Mouse (Mus musculus): ENCODE data around the gene Kif2c. TPM values are rescaled to one million over a fixed set of nuclear protein-coding genes. Genes with fewer than 3 reads are reported as not detected.

Kif2c gene
- polyA plus RNA-seq, 1 experiment, result 0.54 TPM

DNA sequence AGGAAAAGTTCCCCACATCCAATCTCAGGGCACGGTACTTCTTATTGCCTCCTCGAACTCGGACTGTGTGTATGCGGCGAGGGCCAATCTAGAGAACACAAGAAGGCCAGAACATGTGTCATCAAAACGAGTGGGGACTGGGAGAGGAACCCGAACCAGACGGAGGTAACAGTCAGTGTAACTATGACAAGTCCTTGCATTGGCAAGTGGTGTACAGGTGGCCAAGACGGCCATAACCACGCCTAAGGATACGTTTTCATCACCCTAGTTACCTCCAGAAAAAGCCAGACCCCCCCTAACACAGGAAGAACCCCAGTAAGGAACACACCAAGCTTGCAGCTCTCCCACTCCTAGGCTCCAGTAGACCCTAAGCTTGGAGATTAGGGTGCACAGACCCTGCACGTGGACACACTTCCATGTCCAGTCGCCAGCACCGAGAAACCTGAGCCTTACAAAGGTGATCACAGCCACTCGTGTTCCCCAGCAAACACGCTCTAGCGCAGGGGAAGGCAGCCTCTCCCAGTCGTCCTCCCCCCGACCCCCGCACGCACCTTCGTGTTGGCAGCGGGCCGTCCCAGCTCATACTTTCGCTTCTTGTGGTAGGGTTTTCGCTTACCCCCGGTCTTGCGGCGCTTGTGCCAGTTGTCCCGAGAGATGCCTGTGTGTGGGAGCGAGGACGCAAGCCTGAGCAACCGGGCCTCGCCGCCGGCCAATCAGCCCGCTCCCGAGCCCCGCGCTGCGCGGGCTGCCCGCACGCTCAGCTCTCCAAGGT, 27.2 kb downstream of the Kif2c start:
- Histone ChIP-seq H3K4me1 (ENCODE audit: control insufficient read depth, insufficient read depth, low read length) (no peaks in the 10 kb centered on the region), H3K4me3 (ENCODE audit: insufficient read depth, low read length) (peak overlapping the region; percentile 87), H3K27ac (ENCODE audit: insufficient read depth, low read length) (peak overlapping the region; percentile 43)
- TF ChIP-seq POLR2A (IDR thresholded peaks at IDR 0.05; ENCODE audit: extremely low read depth, insufficient read depth, low read length) (no peak), CTCF (IDR thresholded peaks at IDR 0.05; ENCODE audit: extremely low read depth, insufficient read depth, low read length) (no peak)

DNA sequence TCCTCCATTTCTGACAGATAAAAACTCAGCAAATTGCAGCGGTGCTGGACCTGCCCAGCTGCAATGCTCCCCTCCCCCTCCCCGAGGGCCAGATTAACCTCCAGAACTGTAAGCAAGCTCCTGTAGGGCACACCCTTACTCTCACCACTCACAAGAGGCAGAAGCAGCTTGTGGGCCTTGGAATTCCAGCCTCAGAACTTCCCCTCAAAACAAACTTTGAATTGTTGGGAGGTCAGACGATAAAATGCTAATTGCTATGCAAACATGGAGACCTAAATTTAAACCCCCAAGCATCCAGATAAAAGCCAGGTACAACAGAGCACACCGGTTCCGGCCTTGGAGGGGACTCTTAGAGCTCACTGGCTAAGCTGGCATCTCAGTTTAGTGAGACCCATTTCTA, 29.7 kb downstream of the Kif2c start:
- Histone ChIP-seq H3K4me3 (ENCODE audit: insufficient read depth, low read length) (no peak overlapping the region), H3K4me1 (ENCODE audit: control insufficient read depth, insufficient read depth, low read length) (no peaks in the 10 kb centered on the region), H3K27ac (ENCODE audit: insufficient read depth, low read length) (no peak overlapping the region)
- no peak for TF ChIP-seq POLR2A (IDR thresholded peaks at IDR 0.05; ENCODE audit: extremely low read depth, insufficient read depth, low read length)
- TF ChIP-seq CTCF (IDR thresholded peaks at IDR 0.05; ENCODE audit: extremely low read depth, insufficient read depth, low read length), result no peak

DNA sequence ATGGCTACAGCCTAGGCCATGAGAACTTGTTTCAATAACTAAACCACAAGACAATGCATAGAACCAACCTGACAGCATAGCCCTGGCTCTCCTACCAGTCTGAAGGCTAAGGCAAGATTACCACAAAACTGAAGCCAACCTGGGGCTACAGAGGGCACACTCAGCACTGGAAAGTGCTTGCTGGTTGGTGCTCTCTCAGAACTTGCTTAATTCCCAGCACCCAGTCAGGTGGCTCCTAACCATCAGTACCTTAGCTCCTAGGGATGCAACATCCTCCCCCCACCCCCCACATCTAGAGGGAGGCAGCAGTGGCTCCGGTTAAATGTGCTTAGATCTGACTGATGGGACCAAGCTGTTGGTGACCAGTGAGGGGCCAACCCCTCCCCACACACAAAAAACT, 31.0 kb downstream of the Kif2c start:
- no peak overlapping the region for H3K4me3 ChIP-seq (ENCODE audit: insufficient read depth, low read length)
- TF ChIP-seq CTCF (IDR thresholded peaks at IDR 0.05; ENCODE audit: extremely low read depth, insufficient read depth, low read length), result no peak
- no peak for TF ChIP-seq POLR2A (IDR thresholded peaks at IDR 0.05; ENCODE audit: extremely low read depth, insufficient read depth, low read length)
- no peaks in the 10 kb centered on the region for H3K4me1 ChIP-seq (ENCODE audit: control insufficient read depth, insufficient read depth, low read length)
- no peak overlapping the region for H3K27ac ChIP-seq (ENCODE audit: insufficient read depth, low read length)

DNA sequence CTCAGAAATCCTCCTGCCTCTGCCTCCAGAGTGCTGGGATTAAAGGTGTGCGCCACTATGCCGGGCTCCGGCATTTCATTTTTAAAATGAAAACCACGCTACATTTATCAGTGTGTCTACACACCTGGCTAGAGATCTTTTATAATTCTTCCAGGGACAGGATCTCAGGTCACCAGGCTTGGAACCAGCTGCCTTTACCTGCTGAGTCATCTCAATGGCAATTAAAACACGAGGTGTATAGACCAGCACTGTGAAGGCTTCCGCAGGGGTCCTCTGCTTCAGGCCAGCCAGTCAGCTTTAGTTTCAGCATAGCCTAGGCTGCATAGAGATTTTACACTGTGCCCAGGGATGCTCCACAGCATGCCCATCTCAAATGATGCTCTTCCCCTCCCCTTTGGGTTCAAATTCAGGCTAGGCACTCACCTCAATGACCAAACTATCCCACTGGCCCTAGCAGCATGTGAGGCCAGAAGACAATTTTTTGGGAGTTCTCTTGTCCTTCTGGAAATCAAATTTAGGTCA, 32.2 kb downstream of the Kif2c start:
- no peak overlapping the region for H3K27ac ChIP-seq (ENCODE audit: insufficient read depth, low read length)
- no peaks in the 10 kb centered on the region for H3K4me1 ChIP-seq (ENCODE audit: control insufficient read depth, insufficient read depth, low read length)
- TF ChIP-seq POLR2A (IDR thresholded peaks at IDR 0.05; ENCODE audit: extremely low read depth, insufficient read depth, low read length) (peak; percentile 8; the same call in 1 of the 2 replicates), CTCF (IDR thresholded peaks at IDR 0.05; ENCODE audit: extremely low read depth, insufficient read depth, low read length) (no peak)
- no peak overlapping the region for H3K4me3 ChIP-seq (ENCODE audit: insufficient read depth, low read length)

DNA sequence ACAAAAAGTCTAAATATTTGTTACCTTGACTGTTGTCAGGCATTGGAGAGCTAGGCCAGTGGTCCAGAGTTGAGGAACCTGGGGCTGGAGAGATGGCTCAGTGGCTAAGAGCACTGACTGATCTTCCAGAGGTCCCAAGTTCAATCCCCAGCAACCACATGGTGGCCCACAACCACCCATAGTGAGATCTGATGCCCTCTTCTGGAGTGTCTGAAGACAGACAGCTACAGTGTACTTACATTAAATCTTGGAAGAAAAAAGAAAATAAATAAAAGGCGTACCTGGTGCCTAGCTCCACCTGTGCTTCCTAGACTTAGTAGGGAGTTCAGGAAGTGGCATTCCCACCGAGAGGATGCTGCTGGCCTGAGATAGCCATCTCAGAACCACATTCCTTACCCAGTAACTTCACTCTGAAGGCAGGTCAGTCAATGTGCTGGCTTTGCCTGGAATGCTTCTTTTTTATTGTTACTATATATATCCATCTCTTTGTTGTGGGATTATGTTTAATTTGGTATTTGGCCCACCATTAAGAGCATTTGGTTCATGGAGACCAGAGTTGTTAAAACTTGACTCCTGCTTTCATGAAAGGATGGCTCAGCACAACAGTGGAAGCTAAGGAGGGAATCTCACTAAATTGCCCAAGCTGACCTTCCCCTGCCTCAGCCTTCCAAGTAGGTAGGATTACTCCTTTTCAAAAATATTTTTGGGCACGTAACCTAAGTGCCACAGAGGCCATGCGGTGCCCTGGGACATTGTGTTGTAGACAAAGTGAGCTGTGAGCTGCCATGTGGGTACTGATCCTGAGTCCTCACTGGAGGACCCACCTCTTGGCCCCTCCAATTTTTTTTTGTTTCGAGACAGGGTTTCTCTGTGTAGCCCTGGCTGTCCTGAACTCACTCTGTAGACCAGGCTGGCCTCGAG, 32.9 kb downstream of the Kif2c start:
- TF ChIP-seq CTCF (IDR thresholded peaks at IDR 0.05; ENCODE audit: extremely low read depth, insufficient read depth, low read length), result no peak
- 0 out of 2 replicates have a peak, but pooled peaks have one; percentile 16 for TF ChIP-seq POLR2A (IDR thresholded peaks at IDR 0.05; ENCODE audit: extremely low read depth, insufficient read depth, low read length)
- Histone ChIP-seq H3K4me1 (ENCODE audit: control insufficient read depth, insufficient read depth, low read length) (no peaks in the 10 kb centered on the region), H3K4me3 (ENCODE audit: insufficient read depth, low read length) (no peak overlapping the region), H3K27ac (ENCODE audit: insufficient read depth, low read length) (no peak overlapping the region)

DNA sequence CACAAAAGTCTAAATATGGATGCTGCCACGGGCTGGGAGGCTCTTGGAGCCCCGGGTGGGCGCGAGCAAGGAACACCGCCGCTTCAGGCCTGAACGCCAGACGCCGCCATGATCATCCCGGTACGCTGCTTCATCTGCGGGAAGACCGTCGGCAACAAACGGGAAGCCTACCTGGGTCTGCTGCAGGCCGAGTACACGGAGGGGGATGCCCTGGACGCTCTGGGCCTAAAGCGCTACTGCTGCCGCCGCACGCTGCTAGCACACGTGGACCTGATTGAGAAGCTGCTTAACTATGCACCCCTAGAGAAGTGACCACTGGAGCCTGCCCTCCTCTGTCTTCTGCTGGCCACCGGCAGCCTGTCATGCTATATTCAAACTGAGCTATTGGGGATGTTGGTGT, 33.6 kb downstream of the Kif2c start:
- Histone ChIP-seq H3K27ac (ENCODE audit: insufficient read depth, low read length) (no peak overlapping the region), H3K4me1 (ENCODE audit: control insufficient read depth, insufficient read depth, low read length) (no peaks in the 10 kb centered on the region), H3K4me3 (ENCODE audit: insufficient read depth, low read length) (no peak overlapping the region)
- TF ChIP-seq CTCF (IDR thresholded peaks at IDR 0.05; ENCODE audit: extremely low read depth, insufficient read depth, low read length), result no peak
- no peak for TF ChIP-seq POLR2A (IDR thresholded peaks at IDR 0.05; ENCODE audit: extremely low read depth, insufficient read depth, low read length)

DNA sequence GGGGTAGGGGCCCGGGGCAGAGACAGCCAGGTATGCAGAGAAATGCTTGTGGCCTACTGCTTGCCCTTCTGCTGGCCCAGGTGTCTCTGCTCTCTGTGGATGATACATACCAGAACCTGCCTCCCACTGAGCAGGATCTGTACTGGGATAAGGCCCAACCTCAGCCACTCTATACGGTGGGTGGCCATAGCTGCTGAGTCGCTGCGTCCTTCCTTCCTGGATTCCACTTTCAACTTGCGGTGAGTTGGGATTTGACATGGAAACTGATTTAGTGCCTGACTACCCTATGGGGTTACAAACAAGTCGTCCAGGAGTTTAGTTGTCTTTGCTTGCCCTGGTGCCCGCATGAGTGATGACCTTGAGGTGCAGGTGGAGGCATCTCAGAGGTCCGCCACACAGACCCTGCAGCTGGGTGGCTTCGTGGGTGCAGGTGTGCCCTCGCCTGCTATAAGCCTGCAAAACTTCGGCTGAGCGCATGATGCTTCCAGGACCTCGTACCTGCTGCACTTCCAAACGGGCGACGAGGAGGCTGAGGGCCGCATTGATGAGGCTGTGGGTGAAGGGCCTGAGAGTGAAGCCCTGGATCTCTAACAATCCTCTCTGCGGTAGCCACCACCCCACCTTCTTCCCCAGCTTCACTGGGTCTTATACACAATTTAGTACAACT, 34.3 kb downstream of the Kif2c start:
- Histone ChIP-seq H3K4me1 (ENCODE audit: control insufficient read depth, insufficient read depth, low read length) (no peaks in the 10 kb centered on the region), H3K4me3 (ENCODE audit: insufficient read depth, low read length) (no peak overlapping the region), H3K27ac (ENCODE audit: insufficient read depth, low read length) (no peak overlapping the region)
- TF ChIP-seq CTCF (IDR thresholded peaks at IDR 0.05; ENCODE audit: extremely low read depth, insufficient read depth, low read length) (no peak), POLR2A (IDR thresholded peaks at IDR 0.05; ENCODE audit: extremely low read depth, insufficient read depth, low read length) (no peak)

DNA sequence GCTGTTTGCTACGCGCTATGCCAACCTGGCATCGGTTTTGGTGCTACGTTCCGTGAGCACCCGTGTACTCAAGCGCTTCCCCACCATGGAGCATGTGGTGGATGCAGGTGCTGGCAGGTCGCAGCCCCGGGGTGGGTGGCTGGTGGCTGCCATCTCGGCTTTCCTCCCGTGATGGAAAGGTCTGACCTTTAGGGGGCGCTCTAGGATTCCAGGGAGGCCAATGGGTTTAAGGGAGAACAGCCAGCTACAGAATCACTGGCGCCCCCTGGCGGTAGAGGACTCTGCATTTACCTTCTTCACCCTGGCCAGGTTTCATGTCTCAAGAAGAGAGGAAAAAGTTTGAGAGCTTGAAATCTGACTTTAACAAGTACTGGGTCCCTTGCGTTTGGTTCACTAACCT, 36.3 kb downstream of the Kif2c start:
- Histone ChIP-seq H3K4me1 (ENCODE audit: control insufficient read depth, insufficient read depth, low read length) (no peaks in the 10 kb centered on the region), H3K27ac (ENCODE audit: insufficient read depth, low read length) (no peak overlapping the region), H3K4me3 (ENCODE audit: insufficient read depth, low read length) (no peak overlapping the region)
- TF ChIP-seq CTCF (IDR thresholded peaks at IDR 0.05; ENCODE audit: extremely low read depth, insufficient read depth, low read length) (peak; percentile 64), POLR2A (IDR thresholded peaks at IDR 0.05; ENCODE audit: extremely low read depth, insufficient read depth, low read length) (no peak)

DNA sequence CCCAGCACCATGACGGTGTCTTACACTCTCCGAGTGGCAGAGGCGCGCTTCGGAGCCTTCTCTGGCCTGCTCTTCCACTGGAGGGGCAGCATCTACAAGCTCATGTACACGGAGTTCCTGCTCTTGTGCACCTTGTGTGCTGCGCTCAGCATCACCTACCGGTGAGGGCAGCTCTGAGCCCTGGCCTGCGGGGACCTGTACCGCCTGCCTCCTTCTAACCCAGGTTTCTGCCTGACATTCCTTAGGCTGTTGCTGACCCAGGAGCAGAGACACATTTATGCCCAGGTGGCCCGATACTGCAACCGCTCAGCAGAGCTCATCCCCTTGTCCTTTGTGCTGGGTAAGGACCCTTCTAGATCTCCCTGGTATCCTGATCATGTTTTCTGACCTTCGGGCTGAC, 37.2 kb downstream of the Kif2c start:
- TF ChIP-seq POLR2A (IDR thresholded peaks at IDR 0.05; ENCODE audit: extremely low read depth, insufficient read depth, low read length), result no peak
- no peak for TF ChIP-seq CTCF (IDR thresholded peaks at IDR 0.05; ENCODE audit: extremely low read depth, insufficient read depth, low read length)
- Histone ChIP-seq H3K4me3 (ENCODE audit: insufficient read depth, low read length) (no peak overlapping the region), H3K27ac (ENCODE audit: insufficient read depth, low read length) (no peak overlapping the region), H3K4me1 (ENCODE audit: control insufficient read depth, insufficient read depth, low read length) (no peaks in the 10 kb centered on the region)

Data from cortical plate, adult 2 months (tissue).